Mouse (Mus musculus) gastrocnemius, adult 2 months (tissue): Measurements from ENCODE around the gene Gpatch8. TPM values are rescaled to one million over a fixed set of nuclear protein-coding genes. Genes with fewer than 3 reads are reported as not detected.

Experiments used
- DNase-seq: peaks from one replicate; pipeline ENCODE4 v3.0.0; 2022
- H3K27ac ChIP-seq: fragments of 200-600 bp; 2 replicates; pipeline ENCODE4 v1.8.1; 2022; ENCODE audit warnings: mild to moderate bottlenecking
- H3K4me3 ChIP-seq: fragments of 200-600 bp; 2 replicates; pipeline ENCODE4 v1.8.1; 2022; ENCODE audit warnings: mild to moderate bottlenecking, moderate library complexity
- CTCF ChIP-seq: fragments of 200-600 bp; IDR thresholded peaks from 2 replicates; pipeline ENCODE4 v1.8.1; 2022; ENCODE audit warnings: antibody characterized with exemption, mild to moderate bottlenecking, moderate library complexity
- intact Hi-C: fragments of 180-260 bp; cut with DNase I; formaldehyde crosslinking; loops from one replicate; pipeline ENCODE4 v1.15.1; 2025
- total RNA-seq, 2 experiments: library from RNA; stranded (reverse); gene quantifications; 2 replicates each; pipeline ENCODE4 v1.2.3; 2021

Gene Gpatch8
- total RNA-seq, 2 experiments from 2014 or later = 23.7 to 26.8 TPM

GRCm38 (mm10) chr11:102582016-102582610 lies 25.9 kb upstream of the Gpatch8 start:
- no peak for TF ChIP-seq CTCF
- intact Hi-C loops = no loop called here
- DNase-seq = peak; percentile 41
- no peak overlapping the region for H3K4me3 ChIP-seq
- H3K27ac ChIP-seq = peak overlapping the region; percentile 69

GRCm38 (mm10) chr11:102581281-102582015 lies 25.3 kb upstream of the Gpatch8 start:
- Histone ChIP-seq H3K27ac (peak overlapping the region; percentile 69), H3K4me3 (no peak overlapping the region)
- no peak for TF ChIP-seq CTCF
- intact Hi-C loops = no loop called here
- no peak for DNase-seq

DNA sequence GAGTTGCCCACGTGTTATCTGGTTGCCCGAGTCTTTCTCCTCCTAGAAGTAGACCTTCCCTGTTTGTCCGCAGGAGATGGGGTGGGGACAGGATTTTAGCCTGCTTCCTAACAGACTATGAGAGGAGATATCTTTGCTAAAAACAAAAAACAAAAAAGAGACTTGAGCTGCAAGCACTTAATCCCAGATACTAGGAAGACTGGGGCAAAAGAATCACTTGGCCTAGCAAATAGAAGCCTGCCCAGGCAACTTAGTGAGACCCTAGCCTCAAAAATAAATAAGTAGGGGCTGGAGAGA lies 23.8 kb upstream of the Gpatch8 start:
- no peak for DNase-seq
- intact Hi-C loops = no loop called here
- Histone ChIP-seq H3K27ac (peak overlapping the region; percentile 79; the same call in 1 of the 2 replicates), H3K4me3 (no peak overlapping the region)
- no peak for TF ChIP-seq CTCF

DNA sequence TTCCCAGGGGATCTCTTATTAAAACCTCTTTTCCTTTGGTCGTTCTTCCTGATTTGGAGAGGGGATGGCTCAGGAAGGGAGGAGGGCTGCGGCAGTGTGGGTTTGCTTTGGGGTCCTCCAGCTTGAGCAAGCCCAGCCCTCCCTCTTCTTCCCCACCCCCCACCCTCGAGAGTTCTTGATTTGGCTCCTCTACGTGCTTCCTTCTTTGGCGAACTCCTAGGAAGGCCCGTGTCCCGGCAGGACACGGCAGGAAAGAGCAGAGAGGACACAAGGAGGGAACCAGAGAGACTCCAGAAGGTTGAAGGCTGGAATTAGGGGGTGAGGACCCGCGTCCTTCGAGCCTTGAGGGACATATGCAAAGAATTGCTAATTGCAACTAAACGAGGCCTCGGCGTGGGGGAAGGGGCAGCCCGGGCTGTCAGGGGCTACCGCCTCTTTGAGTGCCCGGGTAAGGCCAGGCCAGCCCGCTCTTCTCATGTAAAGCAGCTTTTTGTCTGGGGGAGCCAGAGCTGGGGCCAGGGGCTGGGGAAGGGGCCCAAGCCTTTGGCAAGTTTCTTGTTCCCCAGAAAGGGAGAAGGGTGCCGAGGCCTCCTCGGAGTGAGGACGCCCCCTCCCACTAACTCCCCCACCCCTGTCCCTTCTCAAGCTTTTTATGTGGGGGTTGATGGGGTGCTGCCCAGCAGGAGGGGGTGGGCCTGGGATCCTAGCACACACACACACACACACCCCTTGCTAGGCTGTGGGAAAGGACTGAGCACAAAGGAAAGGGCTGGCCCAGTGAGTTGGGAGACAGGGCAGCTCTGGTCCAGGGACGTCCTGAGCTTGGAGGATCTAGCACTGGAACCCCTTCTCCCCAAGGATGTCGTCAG lies 23.2 kb upstream of the Gpatch8 start, which contains the start of gene Gm11627:
Gm11627 (minus strand) TSS at position 297 of the 869 bp plus-strand sequence.
- Histone ChIP-seq H3K27ac (peak within 1 kb of the TSS; percentile 79), H3K4me3 (peak within 1 kb of the TSS; percentile 65)
- intact Hi-C loops = loop anchor here (1.0 kb wide), 1 partner anchor 93 kb away; no protein-coding TSS in a partner anchor
- no peak for TF ChIP-seq CTCF
- DNase-seq = peak; percentile 27

GRCm38 (mm10) chr11:102578341-102579118 lies 22.3 kb upstream of the Gpatch8 start:
- peak; percentile 96 for TF ChIP-seq CTCF
- DNase-seq = peak; percentile 90
- Histone ChIP-seq H3K27ac (peak overlapping the region; percentile 79), H3K4me3 (peak overlapping the region; percentile 65)
- intact Hi-C loops = loop anchor here (1.0 kb wide), 1 partner anchor 92 kb away; no protein-coding TSS in a partner anchor

- no peak for DNase-seq
- intact Hi-C loops = no loop called here
- no peak for TF ChIP-seq CTCF
- Histone ChIP-seq H3K4me3 (no peak overlapping the region), H3K27ac (no peak overlapping the region)
These were observed 20.0 kb upstream of the Gpatch8 start for GRCm38 (mm10) chr11:102576050-102576754.

DNA sequence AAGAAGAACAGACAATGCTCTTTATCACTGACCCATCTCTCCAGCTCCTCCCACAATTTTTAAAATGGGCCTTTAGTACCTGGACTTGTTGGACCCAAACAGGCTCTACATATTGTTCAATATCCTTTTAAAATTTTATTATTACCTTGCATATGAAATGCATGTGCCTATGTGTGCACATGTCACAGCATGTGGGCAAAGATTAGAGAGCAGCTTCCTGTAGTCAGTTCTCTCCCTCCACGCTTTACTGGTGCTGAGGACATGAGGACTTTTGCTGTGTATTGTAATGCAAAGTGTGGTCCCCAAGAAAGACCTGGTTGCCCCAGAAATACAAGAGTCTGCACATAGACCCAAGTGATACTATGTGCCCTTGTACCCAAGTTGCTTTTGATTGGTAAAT lies 18.8 kb upstream of the Gpatch8 start:
- Histone ChIP-seq H3K4me3 (no peak overlapping the region), H3K27ac (no peak overlapping the region)
- no peak for TF ChIP-seq CTCF
- intact Hi-C loops = no loop called here
- DNase-seq = no peak

GRCm38 (mm10) chr11:102572866-102573663 lies 16.9 kb upstream of the Gpatch8 start:
- H3K27ac ChIP-seq = peak overlapping the region; percentile 79
- peak overlapping the region; percentile 76 for H3K4me3 ChIP-seq
- TF ChIP-seq CTCF = peak; percentile 80
- peak; percentile 91 for DNase-seq
- intact Hi-C loops = loop anchor here (1.0 kb wide), 1 partner anchor 78 kb away; no protein-coding TSS in a partner anchor

- intact Hi-C loops = no loop called here
- TF ChIP-seq CTCF = no peak
- DNase-seq = no peak
- no peak overlapping the region for H3K27ac ChIP-seq
- no peak overlapping the region for H3K4me3 ChIP-seq
These were observed 12.7 kb upstream of the Gpatch8 start for GRCm38 (mm10) chr11:102568756-102569377.

DNA sequence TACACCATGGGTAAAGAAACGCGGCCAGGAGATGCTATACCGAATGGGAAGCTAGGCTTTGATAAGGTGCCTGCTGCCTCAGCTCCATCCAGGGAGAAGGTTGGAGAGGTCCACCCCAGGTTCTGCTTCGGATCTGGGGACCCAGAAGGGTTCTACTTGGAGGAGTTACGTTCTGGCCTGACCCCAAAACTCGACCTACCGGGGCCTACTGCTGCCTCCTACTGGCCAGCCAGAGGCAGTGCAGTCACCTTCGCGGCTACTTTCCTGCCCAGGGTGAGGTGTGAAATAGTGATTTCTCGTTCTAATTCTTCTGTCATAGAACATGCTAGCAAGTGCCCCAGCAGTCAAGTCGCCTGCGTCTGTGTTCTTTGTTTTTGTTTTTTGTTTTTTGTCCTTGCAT lies 12.0 kb upstream of the Gpatch8 start:
- TF ChIP-seq CTCF = peak; percentile 62
- DNase-seq = no peak
- no peak overlapping the region for H3K27ac ChIP-seq
- no peak overlapping the region for H3K4me3 ChIP-seq
- intact Hi-C loops = no loop called here
